8 mouse cellular contexts compared by ENCODE assay signal in genomic region chr2:70562011-70562491, GRCm38 (mm10). TPM values are rescaled to one million over a fixed set of nuclear protein-coding genes. Genes with fewer than 3 reads are reported as not detected.
A peak's percentile ranks its signal among the peaks of the same experiment; 100 is the strongest.
DNase-seq lines count a peak whose midpoint lies in the region; ATAC-seq and TF ChIP-seq lines count a peak whose summit lies in the region.

No protein-coding gene starts in this region.

- peaks cover 9% of the 10 kb centered on the region; the same call in 1 of the 2 replicates for H3K4me1 ChIP-seq in hindbrain, embryonic 14.5 days (replicated peaks; ENCODE audit: control insufficient read depth, insufficient read depth, low read length)
- peaks cover 35% of the 10 kb centered on the region for H3K4me1 ChIP-seq in neural tube, embryonic 12.5 days

- no peak for TF ChIP-seq CTCF in left cerebral cortex, adult 2 months (IDR thresholded peaks at IDR 0.05)

- WGBS in hindbrain, embryonic 14.5 days: under 1% methylated on average over 42 of the region's 42 CpGs
- under 1% methylated on average over 42 of the region's 42 CpGs for WGBS in neural tube, embryonic 12.5 days

- intact Hi-C loops in left cerebral cortex, adult 2 months (cut with DNase I): loop anchor here (1.0 to 5.0 kb wide), 3 partner anchors 302 to 980 kb away; partner anchors contain the start of gene Dlx1
- intact Hi-C loops in heart, postnatal 14 days (cut with DNase I): loop anchor here (10.0 kb wide), 1 partner anchor 307 kb away; no protein-coding TSS in a partner anchor

- H3K4me2 ChIP-seq in hindbrain, embryonic 14.5 days (replicated peaks): peak overlapping the region; percentile 65
- peak overlapping the region; percentile 58 for H3K4me2 ChIP-seq in neural tube, embryonic 12.5 days (replicated peaks)

- H3K27ac ChIP-seq in left cerebral cortex, adult 2 months: peak overlapping the region; percentile 57
- peak overlapping the region; percentile 95 for H3K27ac ChIP-seq in hindbrain, embryonic 14.5 days
- peak overlapping the region; percentile 67 for H3K27ac ChIP-seq in neural tube, embryonic 12.5 days

- ATAC-seq in hindbrain, embryonic 14.5 days (ENCODE audit: low FRiP score): 0 out of 2 replicates have a peak, but pooled peaks have one; percentile 18
- ATAC-seq in neural tube, embryonic 12.5 days (ENCODE audit: low FRiP score, low read depth): no peak
- ATAC-seq in erythroblast, adult 5-6 weeks (replicated peaks; ENCODE audit: low FRiP score, poor library complexity, severe bottlenecking): no peak
- ATAC-seq in monocyte, adult 5-6 weeks (replicated peaks; ENCODE audit: insufficient number of reproducible peaks, low FRiP score, low TSS enrichment, poor library complexity, severe bottlenecking): no peak

- peak overlapping the region; percentile 80 for H3K9ac ChIP-seq in hindbrain, embryonic 14.5 days
- peak overlapping the region; percentile 74 for H3K9ac ChIP-seq in neural tube, embryonic 12.5 days

- DNase-seq in left cerebral cortex, adult 2 months (ENCODE audit: extremely low spot score in 1 of 2, low spot score in 2 of 2): peak in 1 of 2 experiments; percentile 54
- no peak for DNase-seq in left cerebral cortex, adult 11 months (ENCODE audit: low spot score)
- DNase-seq in embryo, embryonic 11 days: peak; percentile 39
- DNase-seq in hindbrain, embryonic 14.5 days (ENCODE audit: low spot score): no peak
- DNase-seq in heart, postnatal 14 days: no peak

- H3K9me3 ChIP-seq in hindbrain, embryonic 14.5 days (ENCODE audit: control insufficient read depth, low read length): no peaks in the 10 kb centered on the region
- H3K9me3 ChIP-seq in neural tube, embryonic 12.5 days: no peaks in the 10 kb centered on the region

- H3K4me3 ChIP-seq in left cerebral cortex, adult 2 months: peak overlapping the region; percentile 42
- H3K4me3 ChIP-seq in hindbrain, embryonic 14.5 days (replicated peaks; ENCODE audit: low read length): peak overlapping the region; percentile 55
- peak overlapping the region; percentile 44 for H3K4me3 ChIP-seq in neural tube, embryonic 12.5 days

- H3K36me3 ChIP-seq in hindbrain, embryonic 14.5 days (replicated peaks; ENCODE audit: control insufficient read depth, insufficient read depth): no peaks in the 10 kb centered on the region
- no peaks in the 10 kb centered on the region for H3K36me3 ChIP-seq in neural tube, embryonic 12.5 days

- peaks cover 77% of the 10 kb centered on the region for H3K27me3 ChIP-seq in hindbrain, embryonic 14.5 days (ENCODE audit: control insufficient read depth, insufficient read depth, low read length)
- peaks cover 84% of the 10 kb centered on the region for H3K27me3 ChIP-seq in neural tube, embryonic 12.5 days (replicated peaks)

RNA-seq across cellular contexts. Expression of gene Gad1, which starts 9.2 kb away (rescaled TPM):
- total RNA-seq in left cerebral cortex, adult 2 months (2021): 100 to 1,000 TPM; 374 to 427 TPM
- polyA plus RNA-seq in hindbrain, embryonic 14.5 days (2014; fragmentation: Nextera tagmentation; extraction: Ambion mirVana): 89.8 and 119 TPM in 2 replicates
- polyA plus RNA-seq in neural tube, embryonic 12.5 days (2016; fragmentation: Nextera tagmentation; extraction: Ambion mirVana): 17.2 and 21.6 TPM in 2 replicates
- total RNA-seq in erythroblast, adult 5-6 weeks (2015; ENCODE audit: low replicate concordance): not detected in 2 replicates
- total RNA-seq in erythroblast, adult 5-6 weeks (2017; ENCODE audit: low replicate concordance): not detected in 2 replicates
- 0.38 to 1.6 TPM in 2 of 3 replicates, not detected in the other for total RNA-seq in monocyte, adult 5-6 weeks (2017)
- total RNA-seq in heart, postnatal 14 days (2021): under 1 TPM; 0.43 to 0.51 TPM

RNA-seq across cellular contexts. Expression of gene Erich2, which starts 53.4 kb away (rescaled TPM):
- under 1 TPM in 1 of 2 experiments, not detected in 1; 0.38 TPM for total RNA-seq in left cerebral cortex, adult 2 months (2021)
- 1.9 and 3.8 TPM in 2 replicates for polyA plus RNA-seq in hindbrain, embryonic 14.5 days (2014; fragmentation: Nextera tagmentation; extraction: Ambion mirVana)
- 0.73 and 1.4 TPM in 2 replicates for polyA plus RNA-seq in neural tube, embryonic 12.5 days (2016; fragmentation: Nextera tagmentation; extraction: Ambion mirVana)
- total RNA-seq in erythroblast, adult 5-6 weeks (2015; ENCODE audit: low replicate concordance): not detected in 2 replicates
- 0.60 TPM in 1 of 2 replicates, not detected in the other for total RNA-seq in erythroblast, adult 5-6 weeks (2017; ENCODE audit: low replicate concordance)
- total RNA-seq in monocyte, adult 5-6 weeks (2017): not detected in 3 replicates
- under 1 TPM; 0.14 to 0.17 TPM for total RNA-seq in heart, postnatal 14 days (2021)

Comparison
In these comparisons a context has a peak if more than half of its experiments do, and no peak if none do; other contexts are left out.
1. RNA of gene Gad1, which starts 9.2 kb away (total RNA-seq): 374 to 427 TPM in left cerebral cortex, adult 2 months; 0.43 to 0.51 TPM in heart, postnatal 14 days, 0.38 to 1.6 TPM in monocyte, adult 5-6 weeks and not detected in erythroblast, adult 5-6 weeks; every median in the first group is over 100 times any median in the second.
2. Peak in every context shown above with its lines, with median percentiles within 50 percentile points of each other: H3K27ac ChIP-seq and H3K4me3 ChIP-seq.